Mouse (Mus musculus): ENCODE measurements around the gene Baiap2.

DNA sequence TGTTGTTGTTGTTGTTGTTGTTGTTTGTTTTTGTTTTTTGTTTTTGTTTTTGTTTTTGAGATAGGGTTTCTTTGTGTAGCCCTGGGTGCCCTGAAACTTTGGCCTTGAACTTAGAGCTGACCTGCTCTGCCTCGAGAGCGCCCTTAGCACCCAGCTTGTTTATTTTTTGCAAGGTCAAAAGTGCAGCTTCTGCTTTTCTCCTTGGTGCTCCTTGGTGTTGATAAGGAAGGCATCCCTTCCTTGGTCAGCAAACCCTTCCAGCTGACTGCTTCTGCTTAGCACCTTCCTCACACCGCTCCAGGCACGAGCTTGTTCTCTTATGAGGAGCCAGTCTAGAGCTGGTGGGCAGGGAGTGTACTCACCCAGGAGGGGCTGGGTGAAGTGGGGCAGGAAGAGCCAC, 11.7 kb downstream of the Baiap2 start:
- TF ChIP-seq CTCF (IDR thresholded peaks at IDR 0.05; ENCODE audit: control insufficient read depth, insufficient read depth, insufficient replicate concordance, low read depth, low read length) (no peak), POLR2A (IDR thresholded peaks at IDR 0.05; ENCODE audit: control insufficient read depth, low read depth, low read length) (no peak)

Data from testis, adult 2 months (tissue).